Mouse (Mus musculus): ENCODE measurements around the gene Eml5. TPM values are rescaled to one million over a fixed set of nuclear protein-coding genes. Genes with fewer than 3 reads are reported as not detected.
A peak's percentile ranks its signal among the peaks of the same experiment; 100 is the strongest.

The Eml5 gene
- polyA plus RNA-seq, 1 experiment from 2014 or later, result 16.8 TPM

DNA sequence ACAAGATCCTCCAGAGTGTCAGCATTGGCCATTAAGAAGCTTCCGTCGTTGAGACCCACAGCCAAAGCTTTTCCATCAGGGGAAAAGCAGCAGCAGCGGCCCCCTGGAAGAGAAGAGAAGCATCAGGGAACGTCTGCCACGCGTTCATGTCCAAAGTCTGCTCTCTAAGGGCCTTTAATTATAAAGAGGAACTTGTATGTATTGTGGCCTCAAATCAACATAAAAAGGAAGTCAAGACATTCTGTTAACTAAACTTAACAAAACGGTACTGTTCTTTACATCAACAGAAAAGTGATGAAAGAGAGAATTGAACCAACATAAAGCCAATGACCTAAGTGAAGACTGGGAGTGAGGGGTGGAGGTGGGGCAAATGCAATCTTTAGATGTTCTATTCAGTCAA, 70.2 kb downstream of the Eml5 start:
- ATAC-seq (ENCODE audit: low FRiP score, low read depth), result no peak
- peaks cover 9% of the 10 kb centered on the region for H3K36me3 ChIP-seq
- no peaks in the 10 kb centered on the region for H3K9me3 ChIP-seq
- H3K9ac ChIP-seq, result no peak overlapping the region
- WGBS, result 94% methylated on average over 7 of the region's 7 CpGs
- H3K4me1 ChIP-seq, result no peaks in the 10 kb centered on the region
- H3K4me3 ChIP-seq, result no peak overlapping the region
- H3K27me3 ChIP-seq (replicated peaks), result no peaks in the 10 kb centered on the region
- H3K27ac ChIP-seq, result no peak overlapping the region
- H3K4me2 ChIP-seq (replicated peaks), result no peak overlapping the region

DNA sequence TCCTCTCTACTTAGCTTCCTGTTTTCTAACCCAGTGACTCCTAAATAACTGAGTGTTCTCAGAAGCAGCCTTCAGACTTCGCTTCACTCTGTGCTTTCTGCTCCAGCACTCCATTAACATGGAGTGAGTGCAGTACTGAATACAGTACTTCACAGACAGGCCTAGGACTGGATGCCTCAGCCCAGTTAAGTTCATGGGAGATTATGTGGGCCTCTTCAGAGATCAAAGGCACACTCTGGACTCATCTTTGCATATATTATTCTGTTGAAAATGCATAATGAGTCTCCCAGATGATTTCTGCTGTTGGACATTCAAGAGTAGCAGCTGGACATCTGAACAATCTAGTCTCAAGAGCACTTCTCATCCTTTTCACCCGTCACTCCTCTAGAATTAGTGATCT, 80.5 kb downstream of the Eml5 start:
- Histone ChIP-seq H3K27me3 (replicated peaks) (no peaks in the 10 kb centered on the region), H3K4me1 (no peaks in the 10 kb centered on the region), H3K27ac (no peak overlapping the region), H3K4me3 (no peak overlapping the region), H3K36me3 (peaks cover 8% of the 10 kb centered on the region; the same call in 1 of the 2 replicates), H3K9me3 (no peaks in the 10 kb centered on the region), H3K4me2 (replicated peaks) (no peak overlapping the region), H3K9ac (no peak overlapping the region)
- ATAC-seq (ENCODE audit: low FRiP score, low read depth), result no peak
- 83% methylated on average over 2 of the region's 2 CpGs for WGBS

DNA sequence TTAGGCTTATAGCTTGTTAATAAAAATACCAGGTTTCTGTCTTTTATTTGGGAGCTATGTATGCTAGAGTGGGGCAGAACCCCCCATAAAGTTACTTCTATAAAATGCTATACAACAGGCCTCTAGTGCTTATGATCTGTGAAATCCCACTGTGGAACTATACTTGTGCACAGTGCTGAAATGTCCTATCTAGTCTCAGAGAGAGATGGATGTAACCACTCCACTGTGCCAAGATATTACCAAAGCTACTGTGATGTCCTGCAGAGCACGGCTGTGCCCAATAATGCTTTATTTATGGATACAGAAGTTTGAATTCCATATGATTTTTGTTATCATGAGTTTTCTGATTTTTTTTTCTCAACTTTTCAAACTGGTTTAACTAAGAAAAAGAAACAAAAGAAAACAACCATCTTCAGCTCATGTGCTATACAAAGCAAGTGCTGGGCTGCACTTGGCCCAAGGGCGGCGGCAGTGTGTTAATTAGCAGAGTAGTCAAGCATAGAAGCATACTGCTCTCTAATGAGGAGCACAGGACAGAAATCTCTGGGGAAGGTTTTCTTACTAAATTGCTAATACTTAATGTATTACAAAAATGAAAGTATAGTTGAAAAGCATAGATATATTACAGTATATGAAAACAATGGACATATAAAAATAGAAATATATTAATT, 97.1 kb downstream of the Eml5 start:
- Histone ChIP-seq H3K4me3 (no peak overlapping the region), H3K27me3 (replicated peaks) (no peaks in the 10 kb centered on the region), H3K4me1 (no peaks in the 10 kb centered on the region), H3K27ac (no peak overlapping the region), H3K36me3 (peaks cover 14% of the 10 kb centered on the region), H3K9ac (no peak overlapping the region), H3K9me3 (no peaks in the 10 kb centered on the region), H3K4me2 (replicated peaks) (no peak overlapping the region)
- ATAC-seq (ENCODE audit: low FRiP score, low read depth), result no peak
- WGBS, result 86% methylated on average over 3 of the region's 3 CpGs

DNA sequence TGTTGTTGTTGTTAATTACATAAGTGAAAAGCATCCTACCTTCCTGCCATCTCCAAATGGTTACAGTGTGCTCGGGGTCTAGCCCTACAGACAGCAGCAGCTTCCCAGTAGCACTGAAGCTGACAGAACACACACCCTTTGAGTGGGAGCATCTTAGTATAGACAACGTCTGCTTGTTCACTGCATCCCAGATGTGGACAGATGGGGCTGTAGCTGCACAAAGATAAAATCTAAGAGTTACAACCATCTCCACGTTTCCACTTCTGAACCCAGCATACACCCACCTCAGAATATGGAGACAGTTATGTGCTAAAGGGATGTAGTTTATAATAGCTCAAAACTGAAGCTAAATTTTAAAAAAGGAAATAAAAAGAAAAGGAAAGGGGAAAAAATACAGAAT, 99.0 kb downstream of the Eml5 start:
- H3K9ac ChIP-seq, result no peak overlapping the region
- whole genome bisulfite sequencing, result 79% methylated on average over 3 of the region's 3 CpGs
- no peaks in the 10 kb centered on the region for H3K4me1 ChIP-seq
- no peak overlapping the region for H3K27ac ChIP-seq
- no peak overlapping the region for H3K4me3 ChIP-seq
- no peaks in the 10 kb centered on the region for H3K9me3 ChIP-seq
- no peak for ATAC-seq (ENCODE audit: low FRiP score, low read depth)
- H3K27me3 ChIP-seq (replicated peaks), result no peaks in the 10 kb centered on the region
- no peak overlapping the region for H3K4me2 ChIP-seq (replicated peaks)
- peaks cover 28% of the 10 kb centered on the region for H3K36me3 ChIP-seq

DNA sequence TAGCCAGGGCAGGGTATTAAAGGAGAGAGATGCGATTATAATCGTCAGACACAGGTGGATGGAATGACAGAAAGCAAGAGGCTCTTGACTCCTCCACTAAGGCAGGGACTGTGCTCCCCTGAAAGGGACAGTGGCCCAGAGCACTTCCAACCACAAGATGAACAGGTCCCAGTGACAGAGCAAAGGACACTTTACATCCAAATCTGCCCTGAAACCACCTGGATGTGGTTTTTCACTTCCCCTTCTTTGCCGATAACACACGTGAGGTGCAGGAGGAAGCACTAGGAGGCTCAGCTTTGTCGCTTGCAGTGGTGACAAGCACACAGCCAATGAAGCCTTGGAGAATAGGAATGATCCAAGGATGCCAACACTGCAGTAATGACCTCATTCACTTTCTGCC, 101.0 kb downstream of the Eml5 start:
- no peaks in the 10 kb centered on the region for H3K27me3 ChIP-seq (replicated peaks)
- ATAC-seq (ENCODE audit: low FRiP score, low read depth), result no peak
- 93% methylated on average over 5 of the region's 5 CpGs for WGBS
- H3K27ac ChIP-seq, result no peak overlapping the region
- no peaks in the 10 kb centered on the region for H3K9me3 ChIP-seq
- no peak overlapping the region for H3K9ac ChIP-seq
- H3K4me3 ChIP-seq, result no peak overlapping the region
- no peak overlapping the region for H3K4me2 ChIP-seq (replicated peaks)
- H3K4me1 ChIP-seq, result no peaks in the 10 kb centered on the region
- peaks cover 29% of the 10 kb centered on the region for H3K36me3 ChIP-seq

DNA sequence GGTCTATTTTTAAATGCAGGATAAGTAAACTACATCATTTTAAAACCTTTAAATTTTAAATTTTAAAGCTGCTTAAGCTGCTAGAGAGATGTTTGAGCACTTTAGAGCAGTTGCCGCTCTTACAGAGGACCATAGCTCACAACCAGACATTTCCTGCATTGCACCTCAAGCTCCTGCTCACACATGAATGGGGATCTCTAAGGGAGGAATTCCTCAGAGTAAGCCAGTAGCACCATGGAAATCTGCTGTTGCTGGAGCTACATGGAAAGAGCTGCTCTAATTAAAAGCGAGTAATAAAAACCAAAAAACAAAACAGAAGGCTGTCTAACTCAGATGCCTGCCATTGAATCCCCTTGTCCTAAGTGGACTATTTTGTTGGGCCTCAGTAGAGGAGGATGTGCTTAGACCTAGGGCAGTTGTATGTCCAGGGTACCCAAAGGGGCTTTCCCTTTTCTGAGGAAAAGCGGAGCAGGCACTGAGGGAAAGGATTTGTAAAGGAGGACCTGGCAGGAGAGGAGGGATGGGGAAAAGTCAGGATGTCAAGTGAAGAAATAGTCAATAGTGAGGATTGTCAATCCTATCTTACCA, 105.5 kb downstream of the Eml5 start:
- no peaks in the 10 kb centered on the region for H3K4me1 ChIP-seq
- WGBS, result 68% methylated on average over 3 of the region's 3 CpGs
- H3K27ac ChIP-seq, result no peak overlapping the region
- ATAC-seq (ENCODE audit: low FRiP score, low read depth), result no peak
- no peak overlapping the region for H3K4me3 ChIP-seq
- peaks cover 61% of the 10 kb centered on the region for H3K36me3 ChIP-seq
- no peaks in the 10 kb centered on the region for H3K9me3 ChIP-seq
- H3K4me2 ChIP-seq (replicated peaks), result no peak overlapping the region
- H3K9ac ChIP-seq, result no peak overlapping the region
- H3K27me3 ChIP-seq (replicated peaks), result no peaks in the 10 kb centered on the region

DNA sequence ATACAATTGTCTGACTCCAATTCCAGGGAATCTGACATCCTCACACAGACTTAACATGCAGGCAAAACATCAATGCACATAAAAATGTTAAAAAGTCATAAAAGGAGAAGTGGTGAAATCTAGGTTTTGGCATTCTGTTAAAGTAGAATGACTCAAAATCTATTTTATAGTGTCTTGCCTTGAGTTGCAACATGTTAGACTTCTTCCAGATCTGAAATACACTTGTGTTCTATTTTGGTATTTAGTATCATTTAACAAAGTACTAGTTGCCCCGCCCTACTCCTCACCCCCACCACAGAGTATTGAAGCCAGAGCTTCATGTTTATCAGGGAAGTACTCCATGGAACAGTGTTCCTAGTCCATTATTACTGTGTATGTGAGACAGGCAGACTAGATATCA, 117.0 kb downstream of the Eml5 start:
- H3K4me1 ChIP-seq, result no peaks in the 10 kb centered on the region
- peaks cover 67% of the 10 kb centered on the region for H3K36me3 ChIP-seq
- no peak overlapping the region for H3K4me2 ChIP-seq (replicated peaks)
- no peaks in the 10 kb centered on the region for H3K9me3 ChIP-seq
- no peak overlapping the region for H3K4me3 ChIP-seq
- H3K27me3 ChIP-seq (replicated peaks), result no peaks in the 10 kb centered on the region
- 93% methylated on average over 1 of the region's 1 CpGs for WGBS
- no peak overlapping the region for H3K27ac ChIP-seq
- no peak for ATAC-seq (ENCODE audit: low FRiP score, low read depth)
- no peak overlapping the region for H3K9ac ChIP-seq

DNA sequence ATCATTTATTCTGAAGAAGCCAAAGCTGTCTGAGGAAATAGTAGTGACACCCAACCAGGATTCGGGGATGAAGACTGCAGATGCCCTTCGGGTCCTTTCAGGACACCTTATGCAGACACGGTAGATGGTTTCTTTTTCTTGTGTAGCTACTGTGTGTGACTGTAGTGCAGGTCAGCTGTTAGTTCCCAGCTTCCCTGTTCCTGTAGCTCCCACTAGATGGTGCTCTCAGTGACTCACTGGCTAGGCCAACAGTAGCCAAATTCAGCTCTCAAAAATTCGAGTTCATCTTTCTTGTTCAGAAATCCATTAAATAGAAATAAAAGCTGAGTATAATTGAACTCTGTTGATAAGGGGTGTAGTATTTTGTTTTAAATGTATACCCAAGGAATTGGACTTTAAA, 122.1 kb downstream of the Eml5 start:
- Histone ChIP-seq H3K4me1 (no peaks in the 10 kb centered on the region), H3K36me3 (peaks cover 72% of the 10 kb centered on the region), H3K27ac (no peak overlapping the region), H3K27me3 (replicated peaks) (no peaks in the 10 kb centered on the region), H3K9ac (no peak overlapping the region), H3K4me2 (replicated peaks) (no peak overlapping the region), H3K9me3 (no peaks in the 10 kb centered on the region), H3K4me3 (no peak overlapping the region)
- ATAC-seq (ENCODE audit: low FRiP score, low read depth), result no peak
- 86% methylated on average over 4 of the region's 4 CpGs for WGBS

DNA sequence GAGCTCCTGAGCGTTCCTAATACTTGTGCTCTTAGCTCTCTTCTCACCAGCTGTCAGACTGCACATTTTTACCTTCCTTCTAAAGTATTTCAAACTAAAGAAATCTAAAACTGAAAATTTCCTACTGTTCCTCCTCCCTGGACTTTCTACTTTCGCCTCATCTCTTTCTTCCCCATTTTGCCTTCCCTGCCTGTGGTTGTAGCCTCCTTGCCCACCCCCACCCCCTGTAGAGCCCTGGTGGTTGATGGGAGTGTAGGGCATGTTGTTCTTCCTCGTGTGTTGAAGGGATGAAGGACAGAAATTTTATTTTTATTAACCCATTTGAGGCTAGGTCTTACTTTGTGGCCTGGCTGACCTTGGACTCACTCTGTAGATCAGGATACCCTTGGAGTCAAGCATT, 123.8 kb downstream of the Eml5 start:
- H3K27ac ChIP-seq, result no peak overlapping the region
- peaks cover 67% of the 10 kb centered on the region for H3K36me3 ChIP-seq
- 88% methylated on average over 3 of the region's 3 CpGs for WGBS
- H3K4me3 ChIP-seq, result no peak overlapping the region
- H3K9ac ChIP-seq, result no peak overlapping the region
- H3K4me2 ChIP-seq (replicated peaks), result no peak overlapping the region
- H3K27me3 ChIP-seq (replicated peaks), result no peaks in the 10 kb centered on the region
- no peaks in the 10 kb centered on the region for H3K9me3 ChIP-seq
- no peak for ATAC-seq (ENCODE audit: low FRiP score, low read depth)
- no peaks in the 10 kb centered on the region for H3K4me1 ChIP-seq

DNA sequence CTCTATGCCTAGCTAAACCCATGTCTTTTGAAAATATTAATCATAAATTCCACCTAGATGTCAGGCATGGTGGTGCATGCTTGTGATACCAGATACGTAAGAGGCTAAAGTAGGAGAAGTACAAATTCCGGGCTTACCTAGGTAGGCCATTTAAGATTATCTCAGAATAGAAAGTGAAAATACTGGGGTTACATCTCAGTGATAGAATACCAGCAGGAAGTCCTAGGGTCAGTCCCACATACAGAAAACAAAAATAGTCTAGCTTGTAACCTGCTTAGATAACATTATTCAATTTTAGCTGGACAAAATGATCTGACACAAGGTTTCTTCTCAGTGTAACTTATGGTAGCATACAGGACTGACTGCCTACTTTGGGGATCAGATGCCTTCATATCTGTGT, 135.0 kb downstream of the Eml5 start:
- H3K36me3 ChIP-seq, result peaks cover 73% of the 10 kb centered on the region
- no peaks in the 10 kb centered on the region for H3K4me1 ChIP-seq
- 95% methylated on average over 2 of the region's 2 CpGs for WGBS

DNA sequence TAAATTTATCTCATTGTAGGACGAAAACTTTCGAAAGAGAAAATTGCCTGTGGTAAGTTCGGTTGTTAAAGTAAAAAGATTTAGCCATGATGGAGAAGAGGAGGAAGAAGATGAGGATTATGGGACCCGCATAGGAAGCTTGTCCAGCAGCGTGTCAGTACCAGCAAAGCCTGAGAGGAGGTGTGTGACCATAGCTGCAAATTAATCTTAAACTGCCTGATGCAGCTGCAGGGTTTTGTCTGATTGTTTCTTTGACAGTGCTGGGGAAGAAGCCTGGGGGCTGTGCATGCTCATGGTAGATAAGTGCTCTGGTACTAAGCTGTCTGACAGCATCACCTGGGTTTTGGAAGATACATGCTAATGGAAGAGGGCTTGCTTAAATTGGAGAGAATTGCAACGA, 141.6 kb downstream of the Eml5 start:
- H3K4me1 ChIP-seq, result no peaks in the 10 kb centered on the region
- no peak for ATAC-seq (ENCODE audit: low FRiP score, low read depth)
- 93% methylated on average over 6 of the region's 6 CpGs for WGBS
- no peaks in the 10 kb centered on the region for H3K9me3 ChIP-seq
- H3K27me3 ChIP-seq (replicated peaks), result no peaks in the 10 kb centered on the region
- no peak overlapping the region for H3K27ac ChIP-seq
- no peak overlapping the region for H3K4me2 ChIP-seq (replicated peaks)
- H3K4me3 ChIP-seq, result no peak overlapping the region
- no peak overlapping the region for H3K9ac ChIP-seq
- peaks cover 74% of the 10 kb centered on the region for H3K36me3 ChIP-seq

More for the DNA sequence above, 135.0 kb downstream of the Eml5 start:
- no peak overlapping the region for H3K4me3 ChIP-seq
- H3K9me3 ChIP-seq, result no peaks in the 10 kb centered on the region
- no peak for ATAC-seq (ENCODE audit: low FRiP score, low read depth)
- H3K27me3 ChIP-seq (replicated peaks), result no peaks in the 10 kb centered on the region
- H3K27ac ChIP-seq, result no peak overlapping the region
- no peak overlapping the region for H3K9ac ChIP-seq
- no peak overlapping the region for H3K4me2 ChIP-seq (replicated peaks)

DNA sequence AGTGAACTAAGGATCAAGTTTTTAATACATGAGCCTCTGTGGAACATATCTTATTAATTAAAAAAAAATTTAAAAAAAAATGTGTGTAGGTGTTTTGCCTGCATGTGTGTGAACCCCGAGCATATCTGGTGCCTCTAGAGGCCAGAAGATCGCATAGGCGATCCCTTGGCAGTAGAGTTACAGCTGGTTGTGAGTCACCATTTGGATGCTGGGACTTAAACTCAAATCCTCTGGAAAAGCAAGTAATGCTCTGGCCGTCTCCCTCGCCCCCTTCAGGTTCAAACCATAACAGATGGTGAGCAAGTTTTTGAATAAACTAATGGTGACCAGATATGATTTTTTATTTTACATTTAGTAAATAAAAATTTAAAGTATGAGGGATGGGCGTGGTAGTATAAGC, 143.6 kb downstream of the Eml5 start:
- Histone ChIP-seq H3K9ac (no peak overlapping the region), H3K36me3 (peaks cover 62% of the 10 kb centered on the region), H3K4me3 (no peak overlapping the region), H3K4me1 (no peaks in the 10 kb centered on the region), H3K9me3 (no peaks in the 10 kb centered on the region), H3K27me3 (replicated peaks) (no peaks in the 10 kb centered on the region), H3K27ac (no peak overlapping the region), H3K4me2 (replicated peaks) (no peak overlapping the region)
- no peak for ATAC-seq (ENCODE audit: low FRiP score, low read depth)
- 92% methylated on average over 6 of the region's 6 CpGs for WGBS

DNA sequence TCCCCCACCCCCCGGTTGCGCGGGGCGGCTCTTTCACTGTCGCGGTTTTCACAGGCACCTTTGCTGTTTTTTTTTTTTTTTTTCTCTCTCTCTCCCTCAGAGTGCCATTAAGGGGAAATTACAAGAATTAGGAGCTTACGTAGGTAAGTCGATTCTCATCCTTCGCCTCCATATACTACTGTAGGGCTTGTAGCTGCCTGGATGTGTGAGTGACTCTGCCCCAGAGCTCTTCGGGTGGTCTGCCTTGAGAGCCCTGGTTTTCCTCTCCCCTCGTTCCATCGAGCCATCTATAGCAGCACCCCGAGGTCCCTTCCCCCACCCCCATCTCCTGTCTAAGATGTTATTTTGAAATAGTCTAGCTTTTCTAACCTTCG, 153.9 kb downstream of the Eml5 start:
- peak; percentile 73 for ATAC-seq (ENCODE audit: low FRiP score, low read depth)
- Histone ChIP-seq H3K4me3 (peak overlapping the region; percentile 91), H3K4me1 (peaks cover 18% of the 10 kb centered on the region), H3K36me3 (no peaks in the 10 kb centered on the region), H3K4me2 (replicated peaks) (peak overlapping the region; percentile 71), H3K9ac (peak overlapping the region; percentile 94), H3K9me3 (no peaks in the 10 kb centered on the region), H3K27me3 (replicated peaks) (no peaks in the 10 kb centered on the region), H3K27ac (peak overlapping the region; percentile 86)
- WGBS, result 2% methylated on average over 14 of the region's 14 CpGs

Measured in neural tube, embryonic 12.5 days (tissue).